ENCODE assay signal across 24 mouse cellular contexts in genomic region chr2:50807162-50807960, GRCm38 (mm10).
DNase-seq lines count a peak whose midpoint lies in the region; ATAC-seq and TF ChIP-seq lines count a peak whose summit lies in the region.
"Had no signal": no experiment of that assay in that cellular context is flagged by ENCODE, and none has a peak within 500 bp of the region (broad histone marks: within the 10 kb centered on the region; RNA-seq: fewer than 3 reads in every experiment).

No protein-coding gene starts in this region.

- H3K4me3 ChIP-seq in limb, embryonic 11.5 days (ENCODE audit: low read depth, low read length), result no peak overlapping the region
- H3K4me3 ChIP-seq in limb, embryonic 10.5 days, result no peak overlapping the region
- peak overlapping the region; percentile 14 to 35; a peak in 3 of 4 replicates for H3K4me3 ChIP-seq in MEL (ENCODE audit: control insufficient read depth in 1 of 2, insufficient read depth in 1 of 2, low read depth in 2 of 2, low read length in 2 of 2)

- H3K4me2 ChIP-seq in limb, embryonic 11.5 days (ENCODE audit: low read depth, severe bottlenecking), result no peak overlapping the region

- peaks cover 12% of the 10 kb centered on the region for H3K4me1 ChIP-seq in limb, embryonic 11.5 days (ENCODE audit: control insufficient read depth, insufficient read depth, low read length)
- H3K4me1 ChIP-seq in limb, embryonic 10.5 days, result peaks cover 26% of the 10 kb centered on the region
- peaks cover 8 to 23% of the 10 kb centered on the region in 2 experiments for H3K4me1 ChIP-seq in MEL (ENCODE audit: control insufficient read depth in 1 of 2, insufficient read depth in 2 of 2, low read length in 2 of 2)

- no peak overlapping the region for H3K9ac ChIP-seq in limb, embryonic 11.5 days (ENCODE audit: low read length)
- H3K9ac ChIP-seq in MEL (ENCODE audit: control insufficient read depth, low read depth, low read length, poor library complexity, severe bottlenecking), result peak overlapping the region; percentile 53

- no peak for TF ChIP-seq RAD21 in MEL (IDR thresholded peaks at IDR 0.05; ENCODE audit: low read depth, low read length)

- no peak for ATAC-seq in limb, embryonic 11.5 days (ENCODE audit: insufficient number of reproducible peaks, low FRiP score, low TSS enrichment, low read depth)
- ATAC-seq: activated CD4-positive, CD25-positive, alpha-beta regulatory T cell, adult 4 months; CD4-positive, CD25-positive, alpha-beta regulatory T cell, adult 4 months; Patski had no signal

- TF ChIP-seq EP300 in MEL (IDR thresholded peaks at IDR 0.05; ENCODE audit: low read depth in 1 of 2, low read length in 2 of 2), result peak; percentile 64 to 67

- no peaks in the 10 kb centered on the region for H3K27me3 ChIP-seq in limb, embryonic 11.5 days (ENCODE audit: control insufficient read depth, insufficient read depth, low read length)
- H3K27me3 ChIP-seq in limb, embryonic 10.5 days (ENCODE audit: low read depth, poor library complexity, severe bottlenecking), result no peaks in the 10 kb centered on the region
- no peaks in the 10 kb centered on the region for H3K27me3 ChIP-seq in MEL (ENCODE audit: control insufficient read depth in 1 of 2, insufficient read depth in 2 of 2, low read length in 2 of 2)
- H3K27me3 ChIP-seq: CH12.LX, Patski had no signal

- H3K79me2 ChIP-seq in MEL (ENCODE audit: control insufficient read depth, insufficient read depth, low read length, poor library complexity), result no peaks in the 10 kb centered on the region

- WGBS in limb, embryonic 11.5 days, result 84% methylated on average over 6 of the region's 6 CpGs
- WGBS in limb, embryonic 10.5 days, result 91% methylated on average over 6 of the region's 6 CpGs

- TF ChIP-seq CTCF in MEL (IDR thresholded peaks at IDR 0.05 in 2 of 3, conservative IDR thresholded peaks at IDR 0.05 in 1 of 3; ENCODE audit: control insufficient read depth in 1 of 3, insufficient read depth in 1 of 3, low read depth in 2 of 3, low read length in 3 of 3, poor library complexity in 1 of 3, severe bottlenecking in 1 of 3), result no peak

- no peaks in the 10 kb centered on the region for H3K36me3 ChIP-seq in limb, embryonic 11.5 days (ENCODE audit: control insufficient read depth, insufficient read depth, low read length)
- H3K36me3 ChIP-seq in limb, embryonic 10.5 days, result no peaks in the 10 kb centered on the region
- peaks cover 0 to 20% of the 10 kb centered on the region in 2 experiments; a peak in 2 of 4 replicates for H3K36me3 ChIP-seq in MEL (ENCODE audit: control insufficient read depth in 1 of 2, insufficient read depth in 2 of 2, low read length in 2 of 2)
- H3K36me3 ChIP-seq: G1E had no signal

- DNase-seq in limb, embryonic 11.5 days (ENCODE audit: low spot score), result peak; percentile 7
- DNase-seq in limb, embryonic 10.5 days (ENCODE audit: low spot score), result no peak
- DNase-seq in MEL (ENCODE audit: low read depth, low spot score) (peak; percentile 63), MEL-GATA-1-ER (ENCODE audit: extremely low read depth, low read depth) (peak; percentile 53), adipocyte (ENCODE audit: low spot score) (no peak)
- DNase-seq in kidney, postnatal 4 days, result no peak
- DNase-seq: adrenal gland, adult 2 months; adrenal gland, adult 8-10 months; adrenal gland, postnatal 10 days; adrenal gland, postnatal 14 days; adrenal gland, postnatal 25 days; adrenal gland, postnatal 36 days; B cell, adult 2 months; cerebellum, adult 11 months; cerebellum, adult 11-12 months; cerebellum, adult 18-20 months; cerebellum, adult 2 months; cerebellum, adult 8-10 months; cerebellum, adult 9-10 months had no signal

- no peaks in the 10 kb centered on the region for H3K9me3 ChIP-seq in limb, embryonic 11.5 days (ENCODE audit: control insufficient read depth, low read length)
- no peaks in the 10 kb centered on the region for H3K9me3 ChIP-seq in limb, embryonic 10.5 days (replicated peaks)
- no peaks in the 10 kb centered on the region for H3K9me3 ChIP-seq in MEL (replicated peaks; ENCODE audit: insufficient read depth, low read length)

- H3K27ac ChIP-seq in limb, embryonic 11.5 days (replicated peaks; ENCODE audit: low read depth, low read length), result no peak overlapping the region
- no peak overlapping the region for H3K27ac ChIP-seq in limb, embryonic 10.5 days
- H3K27ac ChIP-seq in MEL (ENCODE audit: control insufficient read depth, low read depth, low read length), result peak overlapping the region; percentile 89

- TF ChIP-seq POLR2A in MEL (IDR thresholded peaks at IDR 0.05; ENCODE audit: control insufficient read depth in 1 of 2, insufficient read depth in 1 of 2, low read depth in 1 of 2, low read length in 2 of 2, poor library complexity in 1 of 2), result no peak

TF ChIP-seq in MEL, 35 proteins besides CTCF, POLR2A, EP300 and RAD21:
- TF ChIP-seq SIN3A (IDR thresholded peaks at IDR 0.05; ENCODE audit: low read length), result peak; percentile 40
- TF ChIP-seq TCF12 (IDR thresholded peaks at IDR 0.05; ENCODE audit: low read depth, low read length), result peak; percentile 53
- no peak for TF ChIP-seq MYB (IDR thresholded peaks at IDR 0.05; ENCODE audit: low read depth, low read length)
- TF ChIP-seq MAZ (IDR thresholded peaks at IDR 0.05; ENCODE audit: low read depth, low read length), result peak; percentile 61; the same call in 1 of the 2 replicates
- TF ChIP-seq MXI1 (IDR thresholded peaks at IDR 0.05; ENCODE audit: low read depth, low read length), result no peak
- TF ChIP-seq ETS1 (IDR thresholded peaks at IDR 0.05; ENCODE audit: low read depth, low read length), result 0 out of 2 replicates have a peak, but pooled peaks have one; percentile 18
- no peak for TF ChIP-seq TBP (IDR thresholded peaks at IDR 0.05; ENCODE audit: low read depth, low read length)
- no peak for TF ChIP-seq UBTF (IDR thresholded peaks at IDR 0.05; ENCODE audit: borderline replicate concordance, insufficient read depth, low read depth, low read length)

Comparison
In these comparisons a context has a peak if more than half of its experiments do, and no peak if none do; other contexts are left out.
1. DNase-seq: peak in limb, embryonic 11.5 days (single experiment), MEL (single experiment) and MEL-GATA-1-ER (single experiment); none in limb, embryonic 10.5 days (single experiment), adipocyte (single experiment) and kidney, postnatal 4 days (0 of 2).
2. H3K4me3 ChIP-seq: peak in MEL (2 of 2); none in limb, embryonic 11.5 days (single experiment) and limb, embryonic 10.5 days (single experiment).